Mouse (Mus musculus): ENCODE measurements at regions not wholly inside any gene's neighbourhood (a gene's known extent, or its start where the extent isn't known, plus 50 kb on each side); places are given as distances from the start of the nearest gene placed in this dataset.

DNA sequence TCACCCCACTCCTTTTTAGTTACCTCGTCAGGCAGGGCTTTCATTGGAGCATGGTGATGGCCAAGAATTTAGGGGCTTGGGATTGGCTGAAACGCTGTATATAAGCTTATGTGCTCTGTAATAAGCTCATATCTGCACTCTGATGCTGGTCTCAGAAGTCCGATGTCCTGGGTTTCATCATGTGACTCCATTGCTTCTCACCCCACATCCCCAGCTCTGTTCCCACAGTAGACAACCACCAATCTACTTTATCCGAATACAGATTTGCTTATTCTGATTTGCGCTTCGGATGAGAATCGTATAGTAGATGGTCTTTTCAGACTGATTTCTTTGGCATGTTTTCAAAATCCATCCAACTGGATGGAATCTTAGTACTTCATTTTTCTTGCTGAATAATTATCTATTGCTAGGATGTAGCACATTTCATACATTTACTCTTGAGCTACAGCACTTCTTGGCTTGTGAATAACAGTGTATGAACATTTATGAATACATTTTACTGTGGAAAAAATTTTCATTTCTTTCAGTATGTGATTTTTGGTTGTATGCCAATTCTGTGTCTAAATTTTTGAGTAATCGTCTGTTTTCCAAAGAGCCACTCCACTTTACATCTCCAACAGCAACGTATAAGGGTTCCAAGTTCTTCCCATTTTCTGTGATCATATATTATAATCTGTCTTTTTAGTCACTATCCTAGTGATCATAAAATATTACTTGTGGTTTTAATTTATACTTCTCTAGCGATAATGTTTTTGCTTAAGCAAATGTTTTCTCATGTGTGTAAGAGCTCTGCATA, 185.7 kb downstream of the Hace1 start:
- no peak overlapping the region for H3K4me3 ChIP-seq
- no peak overlapping the region for H3K27ac ChIP-seq
- 93% methylated on average over 10 of the region's 10 CpGs for WGBS
- no peaks in the 10 kb centered on the region for H3K36me3 ChIP-seq (replicated peaks)
- H3K4me1 ChIP-seq, result no peaks in the 10 kb centered on the region
- H3K9me3 ChIP-seq, result no peaks in the 10 kb centered on the region
- no peak for DNase-seq (ENCODE audit: extremely low spot score, low spot score)
- no peaks in the 10 kb centered on the region for H3K27me3 ChIP-seq (ENCODE audit: poor library complexity, severe bottlenecking)

- no peak for DNase-seq (ENCODE audit: extremely low spot score, low spot score)
- no peaks in the 10 kb centered on the region for H3K9me3 ChIP-seq
- H3K4me3 ChIP-seq, result no peak overlapping the region
- H3K27me3 ChIP-seq (ENCODE audit: poor library complexity, severe bottlenecking), result no peaks in the 10 kb centered on the region
- H3K36me3 ChIP-seq (replicated peaks), result no peaks in the 10 kb centered on the region
- peaks cover 78% of the 10 kb centered on the region for H3K4me1 ChIP-seq
- peak overlapping the region; percentile 72 for H3K27ac ChIP-seq
- 22% methylated on average over 6 of the region's 6 CpGs for WGBS
These were observed 202.1 kb downstream of the Hace1 start for GRCm38 (mm10) chr10:45779720-45780119.

DNA sequence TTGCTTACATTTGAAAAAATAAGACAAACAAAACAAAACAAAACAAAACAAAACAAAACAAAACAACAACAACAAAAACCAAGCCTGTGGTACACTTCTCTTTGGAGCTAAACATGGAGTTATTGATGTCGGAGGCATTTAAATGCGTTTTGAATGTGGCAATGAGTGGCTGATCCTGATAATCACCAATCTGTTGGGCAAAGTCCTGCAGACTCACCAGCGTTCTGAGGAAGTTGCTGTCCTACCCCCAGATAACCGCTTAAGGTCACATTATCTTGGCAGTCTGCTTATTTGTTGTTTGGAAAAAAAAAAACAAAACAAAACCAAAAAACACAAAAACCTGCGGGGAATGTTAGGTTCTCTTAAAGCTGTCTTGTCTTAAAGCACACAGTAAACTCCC, 205.4 kb downstream of the Hace1 start:
- DNase-seq (ENCODE audit: extremely low spot score, low spot score), result no peak
- Histone ChIP-seq H3K4me3 (no peak overlapping the region), H3K27ac (peak overlapping the region; percentile 86), H3K4me1 (peaks cover 68% of the 10 kb centered on the region), H3K9me3 (no peaks in the 10 kb centered on the region), H3K36me3 (replicated peaks) (no peaks in the 10 kb centered on the region), H3K27me3 (ENCODE audit: poor library complexity, severe bottlenecking) (no peaks in the 10 kb centered on the region)
- 31% methylated on average over 5 of the region's 5 CpGs for WGBS

DNA sequence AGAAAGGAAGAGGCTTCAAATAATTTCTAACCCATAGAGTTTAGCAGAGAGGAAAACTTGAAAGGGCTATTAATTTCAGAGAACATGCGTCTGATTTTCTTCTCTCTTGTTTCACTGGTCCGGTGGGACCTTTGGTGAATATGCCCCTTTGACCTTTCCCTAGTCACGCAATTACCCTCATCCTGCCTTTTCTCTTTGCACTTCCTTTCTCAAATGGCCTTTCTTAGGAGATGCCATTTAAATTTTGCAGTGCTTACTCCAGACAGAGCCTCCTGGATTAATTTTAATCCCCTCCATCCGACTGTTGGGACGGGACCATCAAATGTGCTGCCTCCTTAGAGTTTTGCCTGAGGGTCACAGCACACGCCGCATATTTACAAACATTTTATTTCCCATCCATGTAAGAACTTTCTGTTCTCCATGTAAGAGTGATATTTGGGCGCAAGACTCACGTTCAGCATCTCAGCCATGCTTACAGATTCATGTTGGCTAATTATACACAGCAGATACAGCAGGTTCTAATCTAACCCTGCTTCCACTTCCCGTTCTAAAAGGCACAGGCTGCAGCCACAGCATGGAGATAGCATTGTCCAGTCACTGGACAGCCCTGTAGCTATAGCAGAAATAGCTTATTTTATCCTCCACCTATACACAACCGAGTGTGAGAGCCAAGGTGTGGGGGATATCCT, 206.0 kb downstream of the Hace1 start:
- peak overlapping the region; percentile 14 for H3K4me3 ChIP-seq
- H3K36me3 ChIP-seq (replicated peaks), result no peaks in the 10 kb centered on the region
- H3K9me3 ChIP-seq, result no peaks in the 10 kb centered on the region
- peak overlapping the region; percentile 86 for H3K27ac ChIP-seq
- DNase-seq (ENCODE audit: extremely low spot score, low spot score), result no peak
- H3K27me3 ChIP-seq (ENCODE audit: poor library complexity, severe bottlenecking), result no peaks in the 10 kb centered on the region
- peaks cover 63% of the 10 kb centered on the region for H3K4me1 ChIP-seq
- 10% methylated on average over 11 of the region's 11 CpGs for WGBS

DNA sequence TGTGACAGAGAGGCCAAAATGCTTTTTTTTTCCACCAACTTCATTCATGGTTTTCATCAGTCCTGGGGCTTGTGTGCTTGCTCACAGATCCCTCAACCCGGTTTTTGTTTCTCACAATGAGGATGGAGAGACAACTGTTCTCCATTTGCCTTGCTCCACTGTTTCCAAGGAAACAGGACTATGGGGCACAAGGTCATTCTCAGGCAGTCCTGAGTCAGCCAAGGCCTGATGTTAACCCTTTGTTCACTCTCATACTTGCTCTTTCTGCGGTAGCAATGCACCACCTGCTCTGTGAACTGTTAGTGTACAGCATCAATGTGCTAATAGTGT, 206.5 kb downstream of the Hace1 start:
- Histone ChIP-seq H3K27ac (peak overlapping the region; percentile 86), H3K27me3 (ENCODE audit: poor library complexity, severe bottlenecking) (no peaks in the 10 kb centered on the region), H3K9me3 (no peaks in the 10 kb centered on the region), H3K4me3 (peak overlapping the region; percentile 14; the same call in 1 of the 2 replicates), H3K4me1 (peaks cover 57% of the 10 kb centered on the region), H3K36me3 (replicated peaks) (no peaks in the 10 kb centered on the region)
- DNase-seq (ENCODE audit: extremely low spot score, low spot score), result peak; percentile 59
- 11% methylated on average over 2 of the region's 2 CpGs for WGBS

DNA sequence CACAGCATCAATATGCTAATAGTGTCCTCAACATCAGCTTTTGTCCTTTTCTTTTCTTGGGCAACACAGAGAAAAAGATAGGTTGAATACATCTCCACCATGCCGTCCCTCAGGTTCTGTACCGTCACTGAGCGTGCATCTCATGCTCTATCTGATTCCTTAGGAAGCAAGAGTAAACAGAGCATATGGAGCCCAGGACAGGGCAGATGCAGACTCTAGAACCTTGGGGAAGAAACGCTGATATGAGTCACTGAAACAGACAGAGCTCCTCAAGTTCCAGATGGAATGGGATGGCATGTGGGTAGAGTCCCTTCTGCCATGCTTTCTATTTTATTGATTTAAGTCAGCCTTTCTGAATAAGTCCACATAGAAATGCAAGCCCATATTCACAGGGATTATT, 206.9 kb downstream of the Hace1 start:
- Histone ChIP-seq H3K27ac (peak overlapping the region; percentile 86), H3K9me3 (no peaks in the 10 kb centered on the region), H3K4me3 (no peak overlapping the region), H3K36me3 (replicated peaks) (no peaks in the 10 kb centered on the region), H3K4me1 (peaks cover 53% of the 10 kb centered on the region), H3K27me3 (ENCODE audit: poor library complexity, severe bottlenecking) (no peaks in the 10 kb centered on the region)
- WGBS, result 58% methylated on average over 4 of the region's 4 CpGs
- no peak for DNase-seq (ENCODE audit: extremely low spot score, low spot score)

- 87% methylated on average over 1 of the region's 1 CpGs for WGBS
- no peak overlapping the region for H3K4me3 ChIP-seq
- H3K27ac ChIP-seq, result no peak overlapping the region
- no peaks in the 10 kb centered on the region for H3K36me3 ChIP-seq (replicated peaks)
- H3K27me3 ChIP-seq (ENCODE audit: poor library complexity, severe bottlenecking), result no peaks in the 10 kb centered on the region
- peaks cover 15% of the 10 kb centered on the region for H3K4me1 ChIP-seq
- no peak for DNase-seq (ENCODE audit: extremely low spot score, low spot score)
- H3K9me3 ChIP-seq, result no peaks in the 10 kb centered on the region
These were observed 210.7 kb downstream of the Hace1 start for GRCm38 (mm10) chr10:45788356-45788755.

DNA sequence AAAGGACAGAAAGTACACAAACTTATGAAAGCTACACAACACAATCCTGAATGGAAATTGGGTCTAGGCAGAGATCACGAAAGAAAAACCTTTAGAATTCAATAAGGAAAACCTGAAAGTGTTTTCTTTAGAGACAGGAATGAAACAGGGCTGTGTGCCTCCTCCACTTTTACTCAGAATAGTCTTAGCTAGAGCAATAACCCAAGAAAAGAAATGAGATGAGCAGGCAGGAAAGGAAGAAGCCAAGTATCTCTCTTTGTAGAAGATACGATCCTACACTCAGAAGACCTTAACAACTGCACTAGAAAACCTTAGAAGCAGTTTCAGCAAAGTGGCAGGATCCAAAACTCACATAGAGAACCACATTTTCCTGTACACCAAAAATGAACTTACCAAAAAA, 218.0 kb downstream of the Hace1 start:
- no peak overlapping the region for H3K4me3 ChIP-seq
- no peak for DNase-seq (ENCODE audit: extremely low spot score, low spot score)
- H3K9me3 ChIP-seq, result peaks cover 4% of the 10 kb centered on the region; the same call in 1 of the 2 replicates
- H3K4me1 ChIP-seq, result peaks cover 28% of the 10 kb centered on the region
- no peaks in the 10 kb centered on the region for H3K36me3 ChIP-seq (replicated peaks)
- no peak overlapping the region for H3K27ac ChIP-seq
- H3K27me3 ChIP-seq (ENCODE audit: poor library complexity, severe bottlenecking), result no peaks in the 10 kb centered on the region
- WGBS, result 88% methylated on average over 2 of the region's 2 CpGs

- Histone ChIP-seq H3K27me3 (ENCODE audit: poor library complexity, severe bottlenecking) (no peaks in the 10 kb centered on the region), H3K27ac (peak overlapping the region; percentile 81; the same call in 1 of the 2 replicates), H3K4me3 (no peak overlapping the region), H3K4me1 (peaks cover 42% of the 10 kb centered on the region), H3K9me3 (no peaks in the 10 kb centered on the region), H3K36me3 (replicated peaks) (no peaks in the 10 kb centered on the region)
- peak; percentile 75 for DNase-seq (ENCODE audit: extremely low spot score, low spot score)
- WGBS, result 47% methylated on average over 12 of the region's 12 CpGs
These were observed 222.6 kb downstream of the Hace1 start for GRCm38 (mm10) chr10:45800070-45800851.

GRCm38 (mm10) chr10:45801463-45801862, 223.8 kb downstream of the Hace1 start:
- DNase-seq (ENCODE audit: extremely low spot score, low spot score), result no peak
- no peaks in the 10 kb centered on the region for H3K9me3 ChIP-seq
- no peaks in the 10 kb centered on the region for H3K36me3 ChIP-seq (replicated peaks)
- peaks cover 45% of the 10 kb centered on the region for H3K4me1 ChIP-seq
- H3K27ac ChIP-seq, result no peak overlapping the region
- no peak overlapping the region for H3K4me3 ChIP-seq
- 70% methylated on average over 1 of the region's 1 CpGs for WGBS
- no peaks in the 10 kb centered on the region for H3K27me3 ChIP-seq (ENCODE audit: poor library complexity, severe bottlenecking)

- Histone ChIP-seq H3K27me3 (ENCODE audit: poor library complexity, severe bottlenecking) (no peaks in the 10 kb centered on the region), H3K9me3 (no peaks in the 10 kb centered on the region), H3K27ac (peak overlapping the region; percentile 80), H3K4me3 (no peak overlapping the region), H3K4me1 (peaks cover 24% of the 10 kb centered on the region), H3K36me3 (replicated peaks) (no peaks in the 10 kb centered on the region)
- 56% methylated on average over 18 of the region's 18 CpGs for WGBS
- peak; percentile 44 for DNase-seq (ENCODE audit: extremely low spot score, low spot score)
These were observed 229.6 kb downstream of the Hace1 start for GRCm38 (mm10) chr10:45806984-45807827.

DNA sequence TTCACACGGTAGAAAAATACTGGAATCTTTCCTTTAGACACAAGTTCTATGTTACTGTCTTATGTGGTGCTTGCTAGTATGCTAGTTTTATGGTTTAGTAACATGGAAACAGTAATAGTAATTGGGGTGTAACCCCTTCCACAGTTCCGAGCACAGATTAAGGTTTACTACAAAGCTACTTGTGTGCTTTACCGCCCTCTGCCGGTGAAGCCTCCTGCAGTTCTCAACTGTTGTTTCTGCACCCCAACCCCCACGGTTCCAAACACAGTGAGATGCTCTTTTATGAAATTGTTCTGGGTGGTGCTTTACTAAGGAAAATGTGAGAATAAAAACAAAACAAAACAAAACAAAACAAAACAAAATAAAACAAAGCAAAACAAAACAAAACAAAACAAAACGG, 234.3 kb downstream of the Hace1 start:
- DNase-seq (ENCODE audit: extremely low spot score, low spot score), result no peak
- Histone ChIP-seq H3K4me1 (peaks cover 19% of the 10 kb centered on the region), H3K27me3 (ENCODE audit: poor library complexity, severe bottlenecking) (no peaks in the 10 kb centered on the region), H3K36me3 (replicated peaks) (no peaks in the 10 kb centered on the region), H3K27ac (no peak overlapping the region), H3K9me3 (no peaks in the 10 kb centered on the region), H3K4me3 (no peak overlapping the region)
- WGBS, result 60% methylated on average over 6 of the region's 6 CpGs
